Mouse (Mus musculus): Measurements from ENCODE around the gene Nlrp4c.
"Not testable (repeated sequence)": the region's sequence is repeated elsewhere in the genome, so short reads cannot be mapped to it uniquely, and the experiment has no call there.

Nlrp4c gene

GRCm38 (mm10) chr7:6044861-6045260, at the start of gene Nlrp4c:
Gene Nlrp4c (plus strand): TSS chr7:6045161.
- no peak for DNase-seq

- no peak for DNase-seq
Observed at GRCm38 (mm10) chr7:6010910-6011309, 34.1 kb upstream of the Nlrp4c start, which contains the start of gene Vmn1r65. Gene Vmn1r65 (minus strand): TSS chr7:6011010.

DNA sequence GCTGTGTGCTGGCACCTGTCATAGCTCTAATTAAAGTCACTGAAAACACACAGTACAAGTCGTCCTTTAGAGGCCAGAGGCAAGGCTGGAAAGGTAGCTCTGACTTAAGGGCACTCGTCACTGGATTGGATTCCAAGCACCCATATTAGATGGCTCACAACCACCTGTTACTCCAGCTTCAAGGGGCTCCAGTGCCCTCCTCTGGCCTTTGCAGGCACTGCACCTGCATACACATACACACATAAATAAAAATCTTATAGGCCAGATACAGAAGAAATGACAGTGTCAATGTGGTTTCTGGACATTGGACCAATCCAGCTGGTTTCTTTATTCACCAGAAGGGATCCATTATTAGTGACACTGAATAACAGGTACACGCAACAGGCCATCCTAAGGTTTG, 74.5 kb downstream of the Nlrp4c start:
- DNase-seq = no peak

- not testable (repeated sequence) for DNase-seq
Observed at GRCm38 (mm10) chr7:6120104-6120503, 75.1 kb downstream of the Nlrp4c start.

DNA sequence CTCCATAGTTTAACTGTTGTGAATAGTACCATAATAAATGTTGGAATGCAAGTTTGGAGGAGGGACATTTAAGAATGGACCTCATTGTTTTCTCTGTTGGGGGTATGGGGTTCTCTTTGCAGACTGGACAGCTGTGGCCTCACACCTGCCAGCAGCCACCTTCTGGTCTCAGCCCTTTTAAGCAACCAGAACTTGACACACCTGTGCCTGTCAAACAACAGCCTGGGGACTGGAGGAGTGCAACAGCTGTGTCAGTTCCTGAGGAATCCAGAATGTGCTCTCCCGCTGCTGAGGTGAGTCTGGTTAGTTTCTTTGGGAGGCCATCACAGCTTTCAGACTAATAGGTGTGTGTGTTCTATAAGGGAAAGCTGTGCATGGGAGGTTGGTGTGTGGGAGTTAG, 76.2 kb downstream of the Nlrp4c start:
- not testable (repeated sequence) for DNase-seq

GRCm38 (mm10) chr7:6126690-6127448, 81.9 kb downstream of the Nlrp4c start:
- DNase-seq = peak; percentile 88

GRCm38 (mm10) chr7:6130346-6130745, 85.4 kb downstream of the Nlrp4c start:
- DNase-seq = no peak

- DNase-seq = no peak
Observed at GRCm38 (mm10) chr7:6132646-6133045, 87.7 kb downstream of the Nlrp4c start.

- DNase-seq = no peak
Observed at GRCm38 (mm10) chr7:6136497-6136896, 91.5 kb downstream of the Nlrp4c start.

- DNase-seq = no peak
Observed at GRCm38 (mm10) chr7:6139295-6139694, 94.3 kb downstream of the Nlrp4c start.

- DNase-seq = no peak
Observed at GRCm38 (mm10) chr7:6143991-6144531, 99.1 kb downstream of the Nlrp4c start.

DNA sequence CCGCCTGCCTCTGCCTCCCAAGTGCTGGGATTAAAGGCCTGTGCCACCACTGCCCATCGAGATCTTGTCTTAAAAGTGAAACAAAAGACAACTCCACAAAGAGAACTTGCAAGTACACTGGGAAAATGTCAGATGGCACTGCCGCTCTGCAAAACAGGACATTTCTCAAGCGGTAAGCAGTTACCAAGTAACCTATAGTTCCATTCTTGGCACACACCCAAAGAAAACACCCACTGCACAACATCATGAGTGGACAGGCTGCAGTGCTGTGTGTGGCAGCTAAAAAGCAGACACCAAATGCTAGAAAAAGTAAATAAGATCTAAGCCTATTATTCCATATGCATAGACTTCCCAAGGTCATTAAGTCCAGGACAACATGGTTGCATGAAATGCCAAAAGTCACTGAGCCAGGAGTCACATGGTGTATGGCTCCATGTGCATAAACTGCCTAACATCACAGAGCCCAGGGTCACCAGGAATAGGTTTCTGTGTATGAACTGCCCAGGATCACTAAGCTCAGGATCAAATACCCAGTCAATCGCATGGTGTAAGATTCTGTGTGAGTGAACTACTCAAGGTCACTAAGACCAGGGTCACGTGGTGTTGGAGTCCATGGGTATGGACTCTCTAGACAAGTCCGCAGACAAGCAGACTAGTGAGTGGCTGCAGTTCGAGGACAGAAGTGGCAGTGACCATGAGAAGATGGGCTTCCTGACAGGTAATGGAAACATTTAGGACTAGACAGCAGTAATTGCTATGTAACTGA, 100.6 kb downstream of the Nlrp4c start:
- no peak for DNase-seq

- DNase-seq = no peak
Observed at GRCm38 (mm10) chr7:6146194-6146981, 101.4 kb downstream of the Nlrp4c start.

DNA sequence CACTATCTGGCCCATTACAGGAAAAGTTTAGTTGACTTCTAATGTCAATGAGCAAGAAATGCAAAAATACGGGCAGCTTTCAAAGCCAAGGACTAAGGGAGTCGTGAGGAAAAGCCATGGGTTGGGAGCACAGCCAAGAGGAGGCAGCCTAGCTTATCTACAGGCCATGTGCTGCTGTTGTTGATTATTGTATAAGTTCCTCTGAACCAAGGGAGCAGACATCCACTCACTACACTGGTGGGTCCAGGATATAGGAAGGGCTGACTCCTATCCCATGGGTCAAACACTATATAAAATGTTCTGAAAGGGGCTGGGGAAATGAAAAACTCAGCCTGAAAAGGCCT, 102.0 kb downstream of the Nlrp4c start:
- DNase-seq = no peak

DNA sequence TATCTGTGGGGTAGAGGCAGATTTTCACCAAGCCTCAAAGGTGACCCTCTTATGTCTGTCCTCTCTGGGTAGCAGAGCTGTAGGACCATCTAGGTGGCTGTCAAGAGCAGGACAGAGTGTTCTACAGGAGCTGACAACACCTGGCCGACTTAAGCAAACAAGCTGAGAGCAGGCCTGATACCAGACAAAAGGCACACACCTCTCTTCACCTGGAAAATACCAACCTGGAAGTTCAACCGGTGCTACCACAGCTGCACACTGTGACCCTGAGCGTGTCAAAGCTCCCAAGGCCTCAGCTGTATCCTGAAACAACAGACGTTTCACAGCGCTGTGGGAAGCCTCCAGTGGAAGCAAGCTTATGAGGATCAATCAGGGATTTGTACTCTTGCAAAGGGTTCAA, 102.7 kb downstream of the Nlrp4c start:
- no peak for DNase-seq

DNA sequence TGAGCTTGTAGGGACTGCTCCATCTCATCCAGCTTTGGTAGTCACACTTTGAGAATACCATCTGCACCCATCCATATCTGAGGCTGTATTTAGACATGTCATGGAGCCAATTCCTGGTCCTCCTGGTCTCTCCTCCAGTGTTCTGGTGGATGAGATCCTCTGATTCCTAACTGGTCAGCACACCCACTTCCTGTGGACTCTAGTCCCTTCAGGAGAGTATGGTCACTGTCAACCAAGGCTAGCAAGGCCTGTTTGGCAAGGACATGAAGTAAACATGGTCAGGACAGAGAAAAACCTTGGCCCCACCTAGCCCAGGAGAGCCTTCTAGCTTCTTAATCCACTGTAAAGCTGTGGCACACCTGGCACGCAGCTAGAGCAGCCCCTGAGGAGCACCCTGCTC, 106.3 kb downstream of the Nlrp4c start:
- DNase-seq = no peak

DNA sequence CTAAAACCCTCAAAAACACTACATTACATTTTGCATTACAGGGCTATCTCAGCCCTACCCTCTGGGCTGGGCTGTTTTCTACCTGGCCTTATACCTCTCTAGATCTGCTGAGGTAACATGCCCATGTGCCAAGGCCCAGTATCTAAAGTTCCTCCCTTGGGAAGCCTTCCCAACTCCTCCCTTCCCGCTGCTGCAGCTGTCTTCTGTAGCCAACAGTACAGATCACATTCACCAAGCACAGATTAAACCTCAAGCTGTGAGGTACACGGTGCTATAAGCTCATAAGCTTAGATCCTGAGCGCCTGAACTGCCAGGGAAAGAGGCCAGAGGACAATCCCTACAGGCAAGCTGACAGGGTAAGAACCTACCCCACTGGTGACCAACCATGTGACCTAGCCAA, 107.1 kb downstream of the Nlrp4c start:
- no peak for DNase-seq

- DNase-seq = no peak
Observed at GRCm38 (mm10) chr7:6153131-6153530, 108.2 kb downstream of the Nlrp4c start.

DNA sequence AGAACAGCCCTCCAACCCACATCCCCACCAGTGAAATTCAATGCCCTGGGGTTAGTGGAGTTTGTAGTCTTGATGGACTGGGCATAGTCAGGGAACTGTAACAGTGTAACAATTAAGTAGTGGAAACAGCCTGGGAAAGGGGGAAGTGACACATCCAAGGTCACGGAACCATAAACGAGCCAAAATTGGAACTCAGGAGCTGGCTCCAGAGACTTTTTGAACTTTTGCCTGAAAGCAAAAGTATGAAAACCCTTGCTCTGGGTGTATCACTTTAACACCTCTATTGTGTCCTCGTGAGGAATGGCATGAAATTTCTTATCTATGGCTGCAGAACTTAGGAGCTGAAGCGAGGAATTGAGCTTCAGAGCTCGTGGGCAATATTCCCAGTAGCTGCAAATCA, 109.2 kb downstream of the Nlrp4c start:
- DNase-seq = no peak
